Mouse (Mus musculus) right cerebral cortex, postnatal 4 days (tissue): ENCODE results near the gene Trak2.
"Not testable (repeated sequence)": the region's sequence is repeated elsewhere in the genome, so short reads cannot be mapped to it uniquely, and the experiment has no call there.

ENCODE experiments used
- DNase-seq: peaks from one replicate; pipeline ENCODE4 v3.0.0-alpha.2; 2022

Trak2 gene

DNA sequence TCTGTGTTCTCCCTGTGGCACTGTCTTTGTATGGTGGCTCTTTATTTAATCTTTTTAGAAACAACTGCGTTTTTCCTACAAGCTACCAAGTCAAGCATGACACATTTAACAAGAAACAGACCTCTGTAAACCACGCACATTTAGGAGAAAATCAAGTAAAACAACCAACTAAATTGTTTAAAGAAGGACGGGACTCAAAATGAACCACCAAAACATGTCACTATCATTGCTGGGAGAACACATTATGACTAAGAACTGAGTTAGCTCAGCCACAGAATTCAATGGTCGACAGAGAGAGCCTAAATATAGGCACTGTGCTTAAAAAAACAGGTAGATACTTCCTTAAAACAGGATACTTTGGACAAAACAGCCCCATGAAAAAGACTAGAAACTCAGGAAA, 20.2 kb downstream of the Trak2 start:
- DNase-seq = no peak

- DNase-seq = no peak
Observed at GRCm38 (mm10) chr1:58952526-58952925, 20.7 kb downstream of the Trak2 start.

DNA sequence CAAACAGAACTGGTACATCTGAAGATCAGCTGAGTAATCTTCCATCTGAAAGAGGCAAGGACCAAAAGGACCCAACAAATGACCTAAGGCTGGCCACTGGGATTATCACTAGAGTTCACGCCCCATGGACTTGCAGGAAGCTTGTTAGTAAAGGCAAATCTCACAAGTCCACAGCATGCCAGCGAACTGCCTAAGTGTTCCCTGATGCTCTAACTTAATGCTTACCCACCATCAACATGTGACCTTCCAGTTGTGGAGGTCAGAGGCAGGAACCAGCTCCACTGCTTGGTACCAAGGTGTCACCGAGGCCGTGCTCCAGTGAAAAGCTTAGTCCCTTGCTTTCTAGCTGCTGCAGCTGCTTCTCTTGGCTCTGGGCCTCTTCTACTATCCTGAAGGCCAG, 21.4 kb downstream of the Trak2 start:
- no peak for DNase-seq

DNA sequence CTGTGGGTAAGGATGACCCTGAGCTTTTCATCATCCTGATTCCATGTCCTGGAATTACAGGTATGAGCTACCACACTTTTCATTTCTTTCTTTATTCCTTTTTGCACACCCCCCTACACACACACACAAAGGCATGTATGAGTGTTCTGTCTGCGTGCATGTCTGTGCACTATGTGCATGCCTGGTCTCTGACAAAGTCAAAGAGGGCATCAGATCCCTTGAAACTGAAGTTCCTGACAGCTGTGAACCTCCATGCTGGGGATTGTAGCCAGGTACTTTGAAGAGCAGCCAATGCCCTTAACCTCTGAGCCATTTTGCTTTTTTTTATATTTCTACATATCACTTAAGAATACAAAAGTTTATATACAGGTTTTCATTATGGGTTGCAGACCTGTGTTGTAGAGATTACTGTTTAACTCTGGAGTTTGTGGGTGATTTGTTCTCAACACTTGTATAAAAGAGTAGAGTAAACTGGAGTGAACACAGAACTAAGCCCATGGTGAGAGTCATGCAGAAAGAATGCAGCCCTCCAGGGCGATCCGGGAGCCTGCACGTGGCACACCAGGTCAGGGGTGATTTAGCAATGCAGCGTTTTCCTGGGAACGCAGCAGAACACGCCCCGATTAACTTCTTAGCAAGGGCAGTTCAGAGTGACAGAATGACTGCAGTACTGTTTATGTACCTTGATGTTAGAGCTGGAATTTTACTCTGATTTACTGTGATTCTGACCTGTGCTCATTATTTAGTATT, 22.2 kb downstream of the Trak2 start:
- no peak for DNase-seq

- DNase-seq = no peak
Observed at GRCm38 (mm10) chr1:58949561-58950106, 23.6 kb downstream of the Trak2 start.

DNA sequence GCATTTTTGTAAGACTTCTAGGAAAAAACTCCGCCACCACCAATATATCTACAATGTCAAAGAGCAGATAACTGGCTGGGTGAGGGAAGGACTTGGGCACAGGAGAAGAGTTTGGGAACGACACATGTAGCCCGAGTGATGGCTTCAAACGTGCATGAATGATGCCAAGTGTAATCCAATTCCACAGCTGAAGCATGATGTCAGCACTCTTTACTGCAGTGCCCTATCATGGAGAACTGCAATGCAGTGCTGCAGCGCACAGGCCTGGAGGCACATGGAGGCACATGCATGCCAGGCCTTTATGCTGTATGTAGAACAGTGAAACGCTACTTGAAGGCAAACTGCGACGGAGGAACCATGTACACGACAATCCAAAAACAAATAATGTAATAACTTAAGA, 26.5 kb downstream of the Trak2 start:
- DNase-seq = no peak

- DNase-seq = no peak
Observed at GRCm38 (mm10) chr1:58945960-58946670, 27.1 kb downstream of the Trak2 start.

- DNase-seq = no peak
Observed at GRCm38 (mm10) chr1:58945523-58945922, 27.7 kb downstream of the Trak2 start.

DNA sequence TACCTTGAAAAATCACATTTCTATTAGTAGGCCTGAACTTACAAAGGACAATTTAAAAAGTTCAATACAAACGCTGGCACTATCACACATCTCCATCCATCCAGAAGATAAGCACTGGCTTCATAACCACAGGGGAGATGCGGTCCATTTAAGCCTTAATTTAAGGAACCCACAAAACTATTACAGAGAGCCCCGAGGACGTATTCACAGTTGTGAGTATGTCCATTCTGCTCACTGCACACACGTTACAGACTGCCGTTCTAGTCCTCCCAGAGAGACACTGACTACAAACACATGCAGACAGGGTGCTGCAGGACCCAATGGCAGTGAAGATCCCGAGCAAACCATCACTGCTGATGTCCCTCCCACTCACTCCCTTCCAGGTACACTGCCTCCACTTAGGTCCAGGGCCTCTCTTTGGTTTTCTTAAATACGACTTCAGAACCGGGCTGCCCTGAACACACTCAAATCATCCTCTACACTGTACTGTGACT, 35.6 kb downstream of the Trak2 start:
- no peak for DNase-seq

DNA sequence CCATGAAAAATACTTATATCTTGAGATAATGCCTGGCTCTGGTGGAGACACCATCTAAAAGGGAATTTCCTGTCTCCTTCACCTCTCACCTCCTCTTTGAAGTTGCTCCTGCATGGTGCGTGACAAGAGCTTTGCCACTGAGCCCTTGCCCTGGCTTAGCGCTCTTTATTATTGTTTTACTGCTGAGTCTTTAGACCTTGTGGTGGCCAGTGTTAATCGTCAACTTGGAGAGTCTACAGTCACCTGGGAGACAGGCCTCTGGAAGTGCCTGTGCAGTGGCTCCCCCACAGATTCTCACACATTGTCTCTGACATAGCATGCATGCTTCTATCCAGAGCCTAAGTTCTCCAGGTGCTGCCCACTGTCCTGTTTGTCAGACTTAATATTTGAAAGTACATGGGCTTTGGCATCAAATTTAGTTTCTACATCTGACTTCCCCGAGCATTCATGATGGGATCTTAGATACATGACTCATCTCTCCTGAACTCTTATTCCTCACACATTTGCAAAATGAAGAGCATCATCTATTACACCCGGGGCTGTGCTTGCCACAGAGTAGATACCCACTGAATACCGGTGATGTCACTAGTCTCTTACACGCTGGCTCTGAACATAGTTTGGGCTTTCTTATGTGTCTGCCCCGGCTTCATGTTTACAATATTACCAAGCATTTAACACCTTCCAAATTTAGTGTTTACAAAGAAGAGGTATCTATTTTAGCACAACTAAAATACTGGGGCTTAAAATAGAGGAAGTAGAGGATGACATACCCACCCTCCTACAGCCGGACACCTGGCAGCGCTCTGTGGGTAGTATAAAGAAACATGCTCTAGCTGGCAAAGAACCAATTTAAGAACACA, 36.3 kb downstream of the Trak2 start:
- no peak for DNase-seq

DNA sequence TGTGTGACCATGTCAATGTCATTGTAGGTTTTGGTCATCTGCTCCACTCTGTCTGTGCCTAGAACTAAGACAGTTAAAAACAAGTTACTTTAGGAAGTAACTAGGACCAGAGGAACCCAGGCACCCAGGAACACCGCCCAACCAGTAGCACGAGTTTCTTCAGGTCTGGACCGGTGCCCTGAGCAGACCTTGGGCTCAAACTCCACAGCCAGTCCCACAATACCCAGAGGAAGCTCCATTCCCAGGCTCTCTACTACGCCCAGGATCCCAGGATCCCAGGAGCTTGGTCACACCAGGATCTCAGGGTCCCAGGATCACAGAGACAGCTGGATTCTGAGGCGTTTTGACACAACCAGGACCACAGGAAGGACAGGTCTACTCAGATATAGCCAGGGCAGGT, 46.6 kb downstream of the Trak2 start:
- no peak for DNase-seq

DNA sequence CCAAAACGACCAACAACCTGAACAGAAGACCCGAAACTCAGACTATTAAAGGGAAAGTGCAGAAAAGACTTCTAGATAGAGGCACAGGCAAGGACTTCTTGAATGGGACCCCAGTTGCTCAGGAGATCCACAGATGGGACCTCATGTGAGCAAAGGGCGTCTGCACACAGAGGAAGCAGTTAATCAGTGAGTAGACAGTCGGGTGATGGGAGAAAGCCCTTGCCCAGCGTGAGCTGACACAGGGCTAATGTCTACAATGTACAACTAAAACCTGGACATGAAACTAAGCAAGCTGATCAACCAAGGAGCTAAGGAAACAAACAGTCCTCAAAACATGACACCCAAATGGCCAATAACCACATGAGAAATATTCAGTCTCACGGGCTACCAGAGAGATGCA, 55.7 kb downstream of the Trak2 start:
- DNase-seq = no peak

GRCm38 (mm10) chr1:58909636-58910272, 63.5 kb downstream of the Trak2 start:
- DNase-seq = no peak

- no peak for DNase-seq
Observed at GRCm38 (mm10) chr1:58903681-58904080, 69.5 kb downstream of the Trak2 start.

DNA sequence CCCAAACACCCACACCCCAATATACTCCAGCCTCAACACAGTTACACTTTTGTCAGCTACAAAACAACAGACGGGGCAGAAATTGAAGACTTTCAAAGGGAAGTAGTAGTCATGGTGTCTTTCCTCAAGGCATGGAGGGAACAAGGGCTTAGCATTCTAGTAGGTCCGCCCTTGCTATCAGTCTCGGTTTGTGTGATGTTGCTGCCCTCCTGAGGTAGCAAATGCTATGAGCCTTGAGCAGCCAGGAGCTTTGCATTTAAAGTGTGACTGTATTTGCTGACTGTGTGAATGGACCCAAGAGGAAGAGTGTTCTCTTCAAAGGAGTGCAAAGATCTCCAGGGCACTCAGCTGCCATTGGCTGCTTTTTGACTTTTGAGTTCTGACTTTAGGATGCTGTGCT, 75.7 kb downstream of the Trak2 start:
- DNase-seq = not testable (repeated sequence)

GRCm38 (mm10) chr1:58892386-58892785, 80.8 kb downstream of the Trak2 start:
- DNase-seq = not testable (repeated sequence)

DNA sequence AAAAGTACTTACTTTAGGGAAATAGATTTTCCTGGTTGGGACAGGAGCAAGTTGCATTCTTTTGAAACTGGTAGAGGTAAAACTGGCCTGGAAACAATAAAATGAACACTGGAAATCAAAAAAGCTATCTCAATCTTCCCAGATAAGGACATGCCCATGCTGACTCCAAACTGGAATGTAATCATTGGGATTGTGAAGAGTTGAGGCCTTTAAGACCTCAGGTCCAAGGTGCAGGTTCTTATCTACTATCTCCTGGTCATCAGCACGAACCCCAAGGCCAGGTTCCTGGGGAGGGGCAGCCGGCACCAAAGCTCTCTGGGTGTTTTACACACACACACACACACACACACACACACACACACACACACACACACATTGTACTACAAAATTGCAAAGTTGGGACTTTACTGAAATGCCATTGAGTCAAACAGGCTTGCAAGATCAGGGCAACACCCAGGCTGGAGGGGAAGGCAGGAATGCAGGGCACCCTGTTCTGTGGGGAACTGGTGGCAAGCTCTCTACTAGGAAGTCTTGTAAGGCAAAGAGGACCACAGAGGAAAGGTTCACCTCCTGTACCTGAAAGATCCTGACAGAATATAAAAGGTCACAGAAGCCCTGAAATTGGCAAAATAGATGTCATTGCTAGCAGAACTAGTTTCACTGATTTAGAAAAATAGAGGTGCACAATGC, 81.6 kb downstream of the Trak2 start:
- DNase-seq = not testable (repeated sequence)

DNA sequence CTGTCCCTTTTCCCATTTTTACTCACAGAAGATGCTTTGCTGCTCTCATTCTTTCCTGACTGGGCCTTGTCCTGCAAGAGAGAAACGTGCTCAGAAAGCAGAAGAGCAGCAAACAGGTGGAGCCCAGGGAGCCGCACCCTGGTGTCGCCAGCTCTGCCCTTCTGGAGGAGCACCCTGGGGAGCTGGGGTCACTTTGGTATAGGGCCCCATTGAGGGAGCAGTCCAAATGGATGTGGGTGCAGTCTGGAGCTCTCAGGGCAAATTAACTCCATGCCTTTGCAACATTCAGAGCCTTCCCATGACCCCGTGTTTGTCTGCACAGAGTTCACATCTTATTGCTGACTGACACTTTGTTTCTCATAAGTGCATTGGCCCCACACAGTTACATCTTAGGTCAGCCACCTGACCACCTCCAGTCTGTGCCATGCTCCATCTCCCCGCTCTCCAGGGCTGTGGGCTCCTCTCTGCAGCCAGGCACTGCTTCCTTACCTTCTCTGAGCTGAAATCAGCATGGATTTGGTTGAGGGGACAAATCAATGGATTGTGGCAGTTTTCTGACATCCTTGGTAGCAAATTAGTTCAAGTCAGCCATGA, 82.4 kb downstream of the Trak2 start:
- DNase-seq = not testable (repeated sequence)

DNA sequence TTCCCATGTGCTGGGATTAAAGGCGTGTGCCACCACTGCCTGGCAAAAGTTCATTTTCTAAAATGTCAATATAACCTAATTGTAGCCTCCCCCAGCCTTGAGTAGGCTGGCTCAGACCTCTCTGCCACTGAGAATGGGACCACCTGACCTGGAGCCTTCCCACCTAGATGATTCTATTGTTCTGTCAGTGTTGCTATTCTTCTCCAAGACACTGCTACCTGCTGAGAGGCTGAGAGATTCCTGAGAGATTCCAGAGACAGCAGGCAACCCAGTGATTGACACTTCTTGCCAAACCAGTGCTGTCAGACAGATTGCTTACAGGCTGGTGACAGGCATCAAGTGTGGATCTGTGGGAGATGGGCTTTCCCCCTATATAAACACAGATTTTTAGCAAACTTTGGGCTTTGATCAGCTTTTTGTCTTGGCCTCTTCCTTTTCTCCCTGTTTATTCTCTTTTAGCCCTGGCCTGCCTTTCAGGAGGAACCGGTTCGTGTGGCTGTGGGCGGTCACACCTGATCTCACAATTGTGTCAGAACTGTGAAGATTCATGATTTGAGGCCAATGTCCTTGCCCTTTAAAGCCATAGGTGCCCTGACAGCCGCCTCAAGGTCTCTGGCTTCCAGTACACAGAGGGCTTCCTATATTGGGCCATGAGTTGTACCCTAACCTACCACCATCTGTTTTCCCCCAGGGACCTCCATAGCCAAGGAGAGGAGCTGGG, 83.2 kb downstream of the Trak2 start:
- no peak for DNase-seq

DNA sequence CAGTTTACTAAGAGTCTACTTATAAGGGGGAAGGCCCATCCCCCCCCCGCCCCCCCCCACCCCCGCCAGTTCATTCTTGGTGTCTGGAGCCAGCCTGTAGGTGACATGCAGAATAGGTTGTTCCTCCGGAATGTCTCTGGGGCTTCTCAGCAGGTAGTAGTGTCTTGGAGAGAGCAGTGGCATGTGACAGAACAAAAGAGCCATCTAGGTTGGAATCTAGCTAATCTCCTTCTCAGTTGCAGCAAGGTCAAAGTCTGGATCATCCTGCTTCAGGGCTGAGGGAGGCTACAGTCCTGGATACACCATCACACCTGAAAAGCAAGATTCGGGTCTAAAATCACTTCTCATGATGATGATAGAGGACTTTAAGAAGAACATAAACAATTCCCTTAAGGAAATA, 87.6 kb downstream of the Trak2 start:
- no peak for DNase-seq

DNA sequence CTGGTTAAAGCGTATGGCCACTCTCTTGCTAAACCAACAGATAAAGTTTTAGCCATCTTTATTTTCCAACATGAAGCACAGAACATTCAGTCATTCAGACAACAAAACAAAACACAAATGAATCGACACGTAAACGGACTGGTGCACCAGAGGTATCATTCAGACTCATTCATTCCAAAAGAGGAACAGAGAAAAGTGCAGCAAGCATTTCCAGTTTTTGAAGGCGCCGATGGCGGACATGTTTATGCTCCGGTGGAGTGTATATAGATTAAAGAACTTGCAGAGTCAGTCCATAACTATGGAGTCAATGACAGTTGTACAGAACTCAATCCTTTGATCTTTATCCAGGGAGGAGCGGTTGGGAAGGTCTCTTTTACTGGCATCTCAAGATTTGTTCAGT, 90.0 kb downstream of the Trak2 start:
- not testable (repeated sequence) for DNase-seq
